Mouse (Mus musculus) ES-CJ7 (cell line): ENCODE measurements around the gene Baz2b.

ENCODE experiments used
- DNase-seq: peaks from one replicate; pipeline ENCODE4 v3.0.0; 2011; ENCODE audit warnings: low read depth, low spot score

Baz2b gene

DNA sequence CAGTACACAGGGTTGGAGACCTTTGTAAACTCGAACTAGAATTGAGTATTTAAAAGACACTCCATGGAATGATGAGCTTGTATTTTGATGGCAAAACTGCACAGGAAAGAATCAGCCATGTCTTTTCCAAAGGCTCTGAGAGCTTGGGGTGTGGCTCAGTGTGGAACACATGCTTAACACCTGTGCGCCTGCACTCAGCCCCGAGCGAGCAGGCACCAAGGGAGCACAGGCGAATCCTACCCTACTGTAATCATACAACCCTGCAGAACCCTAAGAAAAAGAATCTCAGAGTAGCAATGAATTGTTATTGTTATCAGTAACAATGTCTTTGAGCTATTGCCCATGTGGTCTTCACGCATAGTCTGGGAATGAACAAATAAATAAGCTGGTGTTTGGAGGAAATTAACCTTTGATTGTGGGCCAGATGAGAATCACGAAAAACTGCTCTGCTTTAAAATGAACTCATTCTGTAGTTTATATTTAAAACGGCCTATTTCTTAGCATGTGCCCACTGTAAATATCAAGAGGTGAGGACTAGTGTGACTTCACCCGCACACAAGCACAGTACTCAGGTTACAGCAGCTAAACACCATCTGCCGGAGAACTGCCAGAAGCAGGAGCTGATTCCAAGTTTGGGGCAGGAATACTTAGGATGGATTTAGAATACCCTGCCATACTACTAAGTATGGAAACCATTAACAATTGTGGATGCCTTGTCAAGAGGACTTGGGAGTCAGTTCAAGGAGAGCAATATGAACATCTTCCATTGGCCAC lies 77.2 kb downstream of the Baz2b start:
- DNase-seq: no peak

DNA sequence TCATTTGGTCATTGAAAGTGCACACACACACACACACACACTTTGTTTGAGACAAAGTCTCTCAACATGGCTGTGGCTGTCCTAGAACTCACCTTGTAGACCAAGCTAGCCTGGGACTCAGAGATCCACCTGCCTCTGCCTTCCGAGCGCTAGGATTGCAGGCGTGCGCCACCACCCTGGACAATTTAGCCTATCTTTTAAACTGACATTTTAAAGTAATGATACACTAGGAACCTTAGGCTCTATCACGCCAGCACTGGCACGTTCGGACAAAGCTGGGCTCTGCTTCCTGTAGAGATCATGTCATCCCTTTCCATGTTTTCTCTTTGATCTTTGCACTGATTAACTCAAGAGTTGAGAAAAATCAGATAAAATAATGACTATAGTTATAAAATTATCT lies 81.0 kb downstream of the Baz2b start:
- DNase-seq: no peak

DNA sequence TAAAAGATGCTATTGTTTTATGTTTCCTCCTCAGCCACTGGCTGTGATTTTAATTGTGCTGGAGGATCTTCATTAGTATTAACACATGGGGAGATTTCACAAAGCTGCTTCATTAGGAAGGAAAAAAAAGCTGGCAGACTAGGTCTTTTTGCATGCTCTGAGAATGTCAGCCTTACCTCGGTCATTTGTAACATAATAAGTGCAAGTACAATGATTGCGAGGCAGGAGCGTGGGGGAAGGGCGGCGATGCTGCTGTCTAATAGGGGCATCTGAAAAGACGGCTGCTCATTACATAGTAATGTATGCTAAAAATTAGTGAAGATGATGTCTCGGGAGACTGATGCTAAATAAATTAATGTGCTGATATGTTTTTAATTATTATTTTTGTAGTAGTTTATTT lies 82.8 kb downstream of the Baz2b start:
- no peak for DNase-seq

DNA sequence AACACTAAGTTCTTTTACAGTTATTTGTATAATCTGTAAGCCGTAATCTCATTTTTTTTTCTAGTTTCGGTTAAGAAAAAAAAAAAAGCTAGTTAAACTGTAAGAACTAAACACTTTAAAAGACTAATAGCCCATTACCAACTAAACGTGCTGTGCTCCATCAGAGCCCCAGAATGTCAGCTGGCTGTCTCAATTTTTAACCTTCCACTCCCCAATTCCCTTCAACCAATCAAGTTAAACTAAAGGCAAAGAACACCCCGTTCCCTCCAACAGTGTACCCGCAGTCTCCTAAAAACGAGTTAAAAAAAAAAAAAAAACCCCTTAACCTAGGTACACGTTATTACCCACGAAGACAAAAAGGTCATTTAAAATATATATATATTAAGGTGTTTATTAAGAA lies 83.3 kb downstream of the Baz2b start:
- no peak for DNase-seq

- DNase-seq: peak; percentile 75
Measured at GRCm38 (mm10) chr2:60125049-60126004, 84.3 kb downstream of the Baz2b start.

GRCm38 (mm10) chr2:60124648-60125048 lies 85.0 kb downstream of the Baz2b start:
- peak; percentile 32 for DNase-seq

GRCm38 (mm10) chr2:60123911-60124647 lies 85.6 kb downstream of the Baz2b start:
- no peak for DNase-seq

GRCm38 (mm10) chr2:60123061-60123874 lies 86.4 kb downstream of the Baz2b start:
- DNase-seq: no peak

DNA sequence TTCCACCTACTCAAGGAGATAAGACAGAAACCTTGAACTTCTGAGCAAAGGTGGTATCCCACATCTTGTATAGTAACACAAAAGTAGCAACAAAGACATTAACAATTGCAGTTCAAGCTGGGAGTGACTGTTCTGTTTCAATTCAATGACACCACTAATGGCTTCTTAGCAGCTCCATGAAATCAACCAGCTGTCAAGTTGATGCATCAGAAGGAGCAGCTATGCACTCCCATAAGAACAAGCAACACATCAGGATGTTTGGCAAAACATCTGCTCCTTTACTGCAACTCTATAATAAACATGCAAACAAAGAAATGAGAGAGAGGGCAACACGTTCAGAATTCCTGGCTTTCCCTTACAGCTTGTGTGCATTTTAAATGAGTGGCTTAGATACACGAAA lies 87.5 kb downstream of the Baz2b start:
- DNase-seq: no peak

- no peak for DNase-seq
Measured at GRCm38 (mm10) chr2:60120681-60121080, 89.0 kb downstream of the Baz2b start.

GRCm38 (mm10) chr2:60118684-60119558 lies 90.7 kb downstream of the Baz2b start:
- no peak for DNase-seq

DNA sequence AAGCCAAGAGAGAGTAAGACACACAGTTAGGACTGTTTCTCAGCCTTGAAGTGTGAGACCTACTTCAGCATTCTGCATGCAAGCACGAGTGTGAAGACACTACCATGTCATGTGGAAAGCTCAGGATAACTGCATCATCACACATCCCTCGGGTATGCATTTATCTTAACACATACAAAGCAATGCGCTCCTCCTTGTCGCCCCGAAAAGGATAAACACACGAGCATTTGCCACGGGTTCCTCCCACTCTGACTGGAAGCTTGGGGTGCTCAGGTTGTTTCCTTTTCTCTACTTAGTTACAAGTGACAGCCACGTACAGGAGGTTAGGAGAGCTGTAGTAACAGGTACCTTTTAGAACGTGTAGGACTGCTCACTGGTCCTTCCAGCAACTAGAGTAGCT lies 91.8 kb downstream of the Baz2b start:
- no peak for DNase-seq

DNA sequence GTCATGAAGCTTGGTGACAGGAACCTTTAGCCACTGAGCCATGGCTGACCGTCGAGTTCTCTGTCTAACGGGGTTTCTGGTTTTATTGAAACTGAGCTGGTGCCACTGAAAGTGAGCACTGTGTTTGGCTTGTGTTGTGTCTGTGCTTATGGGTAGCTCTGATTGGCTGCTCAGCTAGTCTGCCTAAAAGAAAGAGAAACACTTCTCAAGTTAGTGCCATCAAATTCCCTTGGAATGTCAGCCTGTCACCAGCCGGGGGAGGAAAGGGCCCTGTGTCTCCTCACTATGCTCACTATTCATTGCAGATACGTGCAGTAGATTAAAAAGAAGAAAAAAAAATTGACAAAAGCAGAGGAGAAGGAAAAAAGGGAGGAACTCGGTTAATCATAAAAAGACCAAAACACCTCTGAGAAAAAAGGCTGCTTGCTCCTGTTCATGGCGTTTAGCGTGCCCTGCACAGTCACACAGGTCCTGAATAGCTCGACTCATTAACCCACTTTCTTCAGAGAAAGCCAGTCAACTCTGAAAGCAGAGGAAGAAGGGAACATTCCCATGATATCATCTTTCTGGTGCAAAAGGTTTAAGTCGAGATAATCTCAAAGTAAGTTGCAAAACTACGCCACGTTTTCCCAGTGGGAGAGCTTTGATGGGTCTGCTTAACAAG lies 93.6 kb downstream of the Baz2b start:
- DNase-seq: no peak

GRCm38 (mm10) chr2:60114901-60115300 lies 94.7 kb downstream of the Baz2b start:
- no peak for DNase-seq

GRCm38 (mm10) chr2:60113661-60114560 lies 95.7 kb downstream of the Baz2b start:
- no peak for DNase-seq

- DNase-seq: no peak
Measured at GRCm38 (mm10) chr2:60112116-60112515, 97.5 kb downstream of the Baz2b start.

DNA sequence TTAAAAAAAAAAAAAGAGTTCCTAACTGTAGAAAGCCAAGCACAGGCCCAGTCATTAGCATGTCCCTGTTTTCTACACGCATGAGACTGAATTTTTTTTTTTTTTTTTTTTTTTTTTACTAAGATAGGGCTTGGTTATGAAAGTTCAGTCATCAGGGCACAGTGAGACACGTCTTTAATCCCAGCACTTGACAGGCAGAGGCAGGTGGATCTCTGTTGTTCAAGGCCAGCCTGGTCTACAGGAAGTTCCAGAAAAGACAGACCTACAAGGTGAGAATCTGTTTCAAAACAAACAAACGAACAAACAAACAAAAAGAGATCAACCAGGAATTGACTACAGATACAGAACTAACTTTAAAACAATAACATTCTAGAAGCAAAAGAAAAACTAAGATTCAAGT lies 100.6 kb downstream of the Baz2b start:
- no peak for DNase-seq

DNA sequence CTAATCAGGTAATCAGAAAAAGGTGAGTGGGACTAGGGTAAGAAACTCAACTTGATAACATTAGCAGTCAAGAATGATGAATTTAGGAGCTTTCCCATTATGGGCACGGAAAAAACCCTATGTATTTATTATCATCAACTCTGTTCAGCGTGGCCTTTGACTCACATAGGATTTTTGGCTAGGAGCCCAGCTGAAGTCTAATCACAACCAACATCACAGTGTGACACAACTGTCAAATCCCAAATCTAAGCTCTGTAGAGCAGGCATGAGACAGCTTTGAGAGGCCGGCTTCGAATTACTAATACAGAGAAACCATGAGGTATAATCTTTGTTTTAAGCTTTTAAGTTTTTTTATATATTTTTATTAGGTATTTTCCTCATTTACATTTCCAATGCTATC lies 113.0 kb downstream of the Baz2b start:
- no peak for DNase-seq

DNA sequence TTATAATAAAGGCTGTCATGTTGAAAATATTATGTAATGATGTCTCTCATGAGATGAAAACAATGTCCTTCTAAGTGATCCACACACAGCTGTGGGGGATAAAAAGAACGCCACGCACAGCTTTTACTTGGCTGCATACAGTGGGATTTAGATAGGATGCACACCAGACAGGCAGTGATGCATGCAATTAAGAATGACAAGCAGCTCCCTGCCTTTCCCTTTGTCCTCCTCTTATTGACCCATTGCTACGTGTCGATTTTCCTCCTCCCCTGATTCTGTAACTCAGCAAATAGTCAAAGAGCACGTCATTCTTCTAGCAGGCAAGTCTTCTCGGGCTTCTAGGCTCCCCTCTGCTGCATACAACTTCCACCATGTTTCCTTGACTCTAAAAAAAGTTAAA lies 119.4 kb downstream of the Baz2b start:
- DNase-seq: peak; percentile 25
